ENCODE assay signal across 24 mouse cellular contexts in genomic region chr8:77416738-77417137, GRCm38 (mm10).
DNase-seq lines count a peak whose midpoint lies in the region; ATAC-seq lines count a peak whose summit lies in the region.
"Had no signal": no experiment of that assay in that cellular context is flagged by ENCODE, and none has a peak within 500 bp of the region (broad histone marks: within the 10 kb centered on the region; RNA-seq: fewer than 3 reads in every experiment).

No protein-coding gene starts in this region.

- H3K4me2 ChIP-seq in heart, embryonic 12.5 days: no peak overlapping the region
- no peak overlapping the region for H3K4me2 ChIP-seq in neural tube, embryonic 15.5 days
- H3K4me2 ChIP-seq in forebrain, embryonic 13.5 days: no peak overlapping the region
- H3K4me2 ChIP-seq: embryonic facial prominence, embryonic 15.5 days; forebrain, embryonic 15.5 days; heart, embryonic 11.5 days; hindbrain, embryonic 13.5 days; liver, embryonic 11.5 days; midbrain, embryonic 12.5 days; neural tube, embryonic 13.5 days had no signal

- 27% methylated on average over 5 of the region's 5 CpGs for WGBS in heart, embryonic 12.5 days
- WGBS in neural tube, embryonic 15.5 days: 21% methylated on average over 5 of the region's 5 CpGs
- 26% methylated on average over 5 of the region's 5 CpGs for WGBS in forebrain, embryonic 13.5 days

- no peak for ATAC-seq in heart, embryonic 12.5 days (ENCODE audit: insufficient number of reproducible peaks, low FRiP score)
- no peak for ATAC-seq in neural tube, embryonic 15.5 days (ENCODE audit: low FRiP score)
- no peak for ATAC-seq in forebrain, embryonic 13.5 days
- ATAC-seq: forebrain, embryonic 15.5 days; inflammation-experienced regulatory T-cells, adult 6 months; liver, postnatal 0 days had no signal

- H3K4me3 ChIP-seq in heart, embryonic 12.5 days: no peak overlapping the region
- no peak overlapping the region for H3K4me3 ChIP-seq in neural tube, embryonic 15.5 days (replicated peaks)
- no peak overlapping the region for H3K4me3 ChIP-seq in forebrain, embryonic 13.5 days
- H3K4me3 ChIP-seq: embryonic facial prominence, embryonic 15.5 days; forebrain, embryonic 15.5 days; hindbrain, embryonic 13.5 days; midbrain, embryonic 12.5 days; neural tube, embryonic 13.5 days had no signal

- no peak for DNase-seq in heart, postnatal 25 days (ENCODE audit: low spot score)
- DNase-seq in neural tube, embryonic 10.5 days (ENCODE audit: extremely low spot score, low spot score): peak; percentile 45
- peak; percentile 32 to 64 for DNase-seq in kidney, postnatal 25 days
- no peak for DNase-seq in Muller cell, postnatal 12 days (ENCODE audit: inconsistent ontology term)
- no peak for DNase-seq in left cerebral cortex, adult 11 months (ENCODE audit: low spot score)
- DNase-seq: adrenal gland, postnatal 25 days; cerebellum, adult 9-11 months; gastrocnemius, postnatal 10 days; heart, adult 11 months; heart, postnatal 10 days; left cerebral cortex, postnatal 4 days; liver, postnatal 0 days; lung, postnatal 10 days had no signal

- no peaks in the 10 kb centered on the region for H3K27me3 ChIP-seq in heart, embryonic 12.5 days (replicated peaks)
- H3K27me3 ChIP-seq in neural tube, embryonic 15.5 days (replicated peaks): no peaks in the 10 kb centered on the region
- H3K27me3 ChIP-seq in forebrain, embryonic 13.5 days: no peaks in the 10 kb centered on the region
- H3K27me3 ChIP-seq: embryonic facial prominence, embryonic 15.5 days; forebrain, embryonic 15.5 days; hindbrain, embryonic 13.5 days; midbrain, embryonic 12.5 days; neural tube, embryonic 13.5 days had no signal

- intact Hi-C loops in heart, postnatal 25 days (cut with DNase I): loop anchor here (10.0 kb wide), 1 partner anchor 588 kb away; no protein-coding TSS in a partner anchor

- no peak overlapping the region for H3K27ac ChIP-seq in heart, embryonic 12.5 days (ENCODE audit: poor library complexity, severe bottlenecking)
- no peak overlapping the region for H3K27ac ChIP-seq in neural tube, embryonic 15.5 days (replicated peaks)
- H3K27ac ChIP-seq in forebrain, embryonic 13.5 days: no peak overlapping the region
- H3K27ac ChIP-seq: embryonic facial prominence, embryonic 15.5 days; forebrain, embryonic 15.5 days; hindbrain, embryonic 13.5 days; midbrain, embryonic 12.5 days; neural tube, embryonic 13.5 days had no signal

- no peaks in the 10 kb centered on the region for H3K4me1 ChIP-seq in heart, embryonic 12.5 days (replicated peaks)
- H3K4me1 ChIP-seq in neural tube, embryonic 15.5 days: peaks cover 3% of the 10 kb centered on the region; the same call in 1 of the 2 replicates
- no peaks in the 10 kb centered on the region for H3K4me1 ChIP-seq in forebrain, embryonic 13.5 days
- H3K4me1 ChIP-seq: embryonic facial prominence, embryonic 15.5 days; forebrain, embryonic 15.5 days; hindbrain, embryonic 13.5 days; midbrain, embryonic 12.5 days had no signal

- H3K9ac ChIP-seq in heart, embryonic 12.5 days: peak overlapping the region; percentile 22; the same call in 1 of the 2 replicates
- no peak overlapping the region for H3K9ac ChIP-seq in neural tube, embryonic 15.5 days (replicated peaks)
- no peak overlapping the region for H3K9ac ChIP-seq in forebrain, embryonic 13.5 days
- H3K9ac ChIP-seq: embryonic facial prominence, embryonic 15.5 days; forebrain, embryonic 15.5 days; hindbrain, embryonic 13.5 days; liver, postnatal 0 days; midbrain, embryonic 12.5 days; neural tube, embryonic 13.5 days had no signal

- H3K36me3 ChIP-seq in heart, embryonic 12.5 days: peaks cover 35% of the 10 kb centered on the region
- H3K36me3 ChIP-seq in neural tube, embryonic 15.5 days: no peaks in the 10 kb centered on the region
- no peaks in the 10 kb centered on the region for H3K36me3 ChIP-seq in forebrain, embryonic 13.5 days (ENCODE audit: poor library complexity, severe bottlenecking)
- H3K36me3 ChIP-seq: forebrain, embryonic 15.5 days; hindbrain, embryonic 13.5 days; midbrain, embryonic 12.5 days had no signal

- H3K9me3 ChIP-seq in heart, embryonic 12.5 days (replicated peaks): no peaks in the 10 kb centered on the region
- no peaks in the 10 kb centered on the region for H3K9me3 ChIP-seq in neural tube, embryonic 15.5 days (replicated peaks)
- no peaks in the 10 kb centered on the region for H3K9me3 ChIP-seq in forebrain, embryonic 13.5 days (replicated peaks)
- H3K9me3 ChIP-seq: embryonic facial prominence, embryonic 15.5 days; forebrain, embryonic 15.5 days; hindbrain, embryonic 13.5 days; midbrain, embryonic 12.5 days; neural tube, embryonic 13.5 days had no signal

Comparison
In these comparisons a context has a peak if more than half of its experiments do, and no peak if none do; other contexts are left out.
1. DNase-seq: peak in neural tube, embryonic 10.5 days (single experiment) and kidney, postnatal 25 days (2 of 2); none in heart, postnatal 25 days (single experiment), Muller cell, postnatal 12 days (single experiment) and left cerebral cortex, adult 11 months (single experiment).